14 mouse cellular contexts compared by ENCODE assay signal in the genomic region with DNA sequence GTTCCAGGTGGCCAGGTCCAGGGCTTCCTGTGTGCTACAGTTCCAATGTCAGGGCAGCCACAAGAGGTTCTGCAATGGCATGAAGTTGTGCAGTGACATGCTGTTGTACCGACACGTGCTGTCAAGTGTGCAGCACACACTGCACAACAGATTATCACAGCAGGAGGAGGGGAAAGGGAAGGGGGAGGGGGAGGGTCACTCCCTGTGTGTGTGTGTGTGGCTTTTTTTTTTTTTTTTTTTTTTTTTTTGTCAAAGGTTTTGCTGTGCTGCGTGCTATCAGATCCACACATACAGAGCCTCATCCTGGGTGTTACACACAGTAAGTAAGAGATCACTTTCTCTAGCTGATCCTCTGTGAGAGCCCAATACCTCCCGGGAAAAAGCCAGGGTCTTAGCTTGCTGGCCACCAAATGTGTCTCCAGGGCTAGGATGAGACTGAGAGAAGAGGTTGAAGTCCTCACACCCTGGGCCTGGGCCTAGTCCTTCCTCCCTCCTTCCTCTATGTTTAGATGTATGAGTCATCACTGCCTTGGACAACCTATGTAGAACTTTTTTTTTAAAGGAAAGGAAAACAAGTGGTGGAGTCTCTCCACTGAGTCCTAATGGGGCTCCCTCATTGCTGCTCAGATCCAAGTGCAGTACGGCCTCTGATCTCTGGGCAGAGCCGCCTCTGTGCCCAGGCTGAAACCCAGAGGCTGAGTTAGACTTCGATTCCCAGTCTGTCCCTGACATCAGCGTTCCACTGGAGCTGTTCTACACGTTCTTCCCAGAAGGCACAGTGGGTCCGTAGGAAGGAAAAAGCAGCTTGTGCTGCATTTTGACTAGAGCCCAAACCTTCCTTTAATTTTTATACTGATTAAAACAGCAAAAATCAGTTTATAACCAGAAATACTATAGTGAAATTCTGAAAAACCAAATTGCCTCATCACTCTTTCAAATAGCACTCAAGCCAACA.
DNase-seq lines count a peak whose midpoint lies in the region; ATAC-seq lines count a peak whose summit lies in the region.
"Had no signal": no experiment of that assay in that cellular context is flagged by ENCODE, and none has a peak within 500 bp of the region (broad histone marks: within the 10 kb centered on the region; RNA-seq: fewer than 3 reads in every experiment).

No protein-coding gene starts in this region.

- ATAC-seq in forebrain, embryonic 12.5 days (ENCODE audit: low FRiP score) = no peak
- ATAC-seq: forebrain, embryonic 13.5 days had no signal

- H3K4me3 ChIP-seq in forebrain, embryonic 10.5 days = no peak overlapping the region
- no peak overlapping the region for H3K4me3 ChIP-seq in forebrain, embryonic 12.5 days (replicated peaks)
- no peak overlapping the region for H3K4me3 ChIP-seq in embryonic facial prominence, embryonic 10.5 days
- H3K4me3 ChIP-seq: forebrain, embryonic 13.5 days; limb, embryonic 15.5 days had no signal

- peak overlapping the region; percentile 40; the same call in 1 of the 2 replicates for H3K27ac ChIP-seq in forebrain, embryonic 10.5 days
- H3K27ac ChIP-seq in forebrain, embryonic 12.5 days = no peak overlapping the region
- peak overlapping the region; percentile 25; the same call in 1 of the 2 replicates for H3K27ac ChIP-seq in embryonic facial prominence, embryonic 10.5 days (replicated peaks)
- H3K27ac ChIP-seq: limb, embryonic 15.5 days had no signal

- no peak for DNase-seq in forebrain, embryonic 10.5 days (ENCODE audit: extremely low spot score, low spot score)
- peak; percentile 16 to 57 for DNase-seq in layer of hippocampus, adult 18-20 months (ENCODE audit: low spot score in 2 of 2)
- DNase-seq in layer of hippocampus, postnatal 36 days = no peak
- peak; percentile 44 for DNase-seq in 3T3-L1 (ENCODE audit: low read depth, low spot score)
- DNase-seq in embryonic facial prominence, embryonic 10.5 days (ENCODE audit: low spot score) = no peak
- DNase-seq in adrenal gland, adult 2 months = no peak
- no peak for DNase-seq in thymus, postnatal 10 days (ENCODE audit: low spot score in 2 of 2)
- DNase-seq: gastrocnemius, postnatal 36 days; heart, postnatal 14 days; kidney, adult 9 months; thymus, postnatal 14 days had no signal

- WGBS in forebrain, embryonic 10.5 days = 76% methylated on average over 10 of the region's 10 CpGs
- 77% methylated on average over 10 of the region's 10 CpGs for WGBS in forebrain, embryonic 12.5 days
- 84% methylated on average over 10 of the region's 10 CpGs for WGBS in embryonic facial prominence, embryonic 10.5 days

- no peak overlapping the region for H3K4me2 ChIP-seq in forebrain, embryonic 12.5 days
- H3K4me2 ChIP-seq: forebrain, embryonic 13.5 days; limb, embryonic 15.5 days had no signal

- no peak overlapping the region for H3K9ac ChIP-seq in forebrain, embryonic 12.5 days
- H3K9ac ChIP-seq: forebrain, embryonic 13.5 days; limb, embryonic 15.5 days had no signal

- H3K36me3 ChIP-seq in forebrain, embryonic 10.5 days (replicated peaks) = no peaks in the 10 kb centered on the region
- no peaks in the 10 kb centered on the region for H3K36me3 ChIP-seq in forebrain, embryonic 12.5 days (replicated peaks)
- H3K36me3 ChIP-seq in embryonic facial prominence, embryonic 10.5 days (replicated peaks) = 0 out of 2 replicates have a peak, but pooled peaks cover 2% of the 10 kb centered on the region
- H3K36me3 ChIP-seq: limb, embryonic 15.5 days had no signal

- no peaks in the 10 kb centered on the region for H3K9me3 ChIP-seq in forebrain, embryonic 10.5 days
- H3K9me3 ChIP-seq in forebrain, embryonic 12.5 days = no peaks in the 10 kb centered on the region
- H3K9me3 ChIP-seq in embryonic facial prominence, embryonic 10.5 days = no peaks in the 10 kb centered on the region
- H3K9me3 ChIP-seq: forebrain, embryonic 13.5 days; limb, embryonic 15.5 days had no signal

- peaks cover 10% of the 10 kb centered on the region; the same call in 1 of the 2 replicates for H3K27me3 ChIP-seq in forebrain, embryonic 10.5 days (ENCODE audit: poor library complexity, severe bottlenecking)
- no peaks in the 10 kb centered on the region; the same call in 1 of the 2 replicates for H3K27me3 ChIP-seq in forebrain, embryonic 12.5 days
- no peaks in the 10 kb centered on the region for H3K27me3 ChIP-seq in embryonic facial prominence, embryonic 10.5 days (replicated peaks; ENCODE audit: low read depth, poor library complexity, severe bottlenecking)
- H3K27me3 ChIP-seq: forebrain, embryonic 13.5 days; limb, embryonic 15.5 days had no signal

- peaks cover 44% of the 10 kb centered on the region for H3K4me1 ChIP-seq in forebrain, embryonic 10.5 days
- H3K4me1 ChIP-seq in forebrain, embryonic 12.5 days = peaks cover 22% of the 10 kb centered on the region
- H3K4me1 ChIP-seq in embryonic facial prominence, embryonic 10.5 days = peaks cover 12% of the 10 kb centered on the region
- H3K4me1 ChIP-seq: limb, embryonic 15.5 days had no signal

Comparison
In these comparisons a context has a peak if more than half of its experiments do, and no peak if none do; other contexts are left out.
1. DNase-seq: peak in layer of hippocampus, adult 18-20 months (2 of 2) and 3T3-L1 (single experiment); none in forebrain, embryonic 10.5 days (single experiment), layer of hippocampus, postnatal 36 days (0 of 2), embryonic facial prominence, embryonic 10.5 days (single experiment), adrenal gland, adult 2 months (single experiment) and thymus, postnatal 10 days (0 of 2).